In genomic region chr1:133253532-133253866, GRCm38 (mm10) we compare ENCODE assay signal across 14 mouse cellular contexts. TPM values are rescaled to one million over a fixed set of nuclear protein-coding genes. Genes with fewer than 3 reads are reported as not detected.
A peak's percentile ranks its signal among the peaks of the same experiment; 100 is the strongest.
DNase-seq lines count a peak whose midpoint lies in the region; ATAC-seq and TF ChIP-seq lines count a peak whose summit lies in the region.
"Had no signal": no experiment of that assay in that cellular context is flagged by ENCODE, and none has a peak within 500 bp of the region (broad histone marks: within the 10 kb centered on the region; RNA-seq: fewer than 3 reads in every experiment).

No protein-coding gene starts in this region.

- no peak overlapping the region for H3K27ac ChIP-seq in forebrain, embryonic 11.5 days (ENCODE audit: low read depth, low read length)
- no peak overlapping the region for H3K27ac ChIP-seq in forebrain, embryonic 16.5 days (ENCODE audit: low read length)
- H3K27ac ChIP-seq in limb, embryonic 14.5 days (replicated peaks; ENCODE audit: low read depth, low read length) = no peak overlapping the region
- no peak overlapping the region for H3K27ac ChIP-seq in limb, embryonic 10.5 days
- peak overlapping the region; percentile 22; the same call in 1 of the 2 replicates for H3K27ac ChIP-seq in embryonic facial prominence, embryonic 13.5 days
- H3K27ac ChIP-seq in liver, embryonic 12.5 days = peak overlapping the region; percentile 41; the same call in 1 of the 2 replicates
- H3K27ac ChIP-seq: midbrain, embryonic 12.5 days had no signal

- 0 out of 2 replicates have a peak overlapping the region, but pooled peaks have one; percentile 8 for H3K9ac ChIP-seq in forebrain, embryonic 11.5 days (ENCODE audit: low read length)
- H3K9ac ChIP-seq in forebrain, embryonic 16.5 days (replicated peaks; ENCODE audit: low read depth, low read length) = no peak overlapping the region
- no peak overlapping the region for H3K9ac ChIP-seq in limb, embryonic 14.5 days (ENCODE audit: low read depth, low read length, severe bottlenecking)
- no peak overlapping the region for H3K9ac ChIP-seq in embryonic facial prominence, embryonic 13.5 days
- H3K9ac ChIP-seq in liver, embryonic 12.5 days = no peak overlapping the region

- H3K4me2 ChIP-seq in forebrain, embryonic 11.5 days (ENCODE audit: low read depth, low read length, severe bottlenecking) = no peak overlapping the region
- no peak overlapping the region for H3K4me2 ChIP-seq in forebrain, embryonic 16.5 days (ENCODE audit: low read length)
- H3K4me2 ChIP-seq in limb, embryonic 14.5 days (replicated peaks; ENCODE audit: low read depth, low read length, severe bottlenecking) = no peak overlapping the region
- peak overlapping the region; percentile 18; the same call in 1 of the 2 replicates for H3K4me2 ChIP-seq in embryonic facial prominence, embryonic 13.5 days
- H3K4me2 ChIP-seq in liver, embryonic 12.5 days = no peak overlapping the region
- H3K4me2 ChIP-seq: midbrain, embryonic 12.5 days had no signal

- no peaks in the 10 kb centered on the region for H3K27me3 ChIP-seq in forebrain, embryonic 11.5 days (ENCODE audit: control insufficient read depth, insufficient read depth, low read length)
- no peaks in the 10 kb centered on the region for H3K27me3 ChIP-seq in forebrain, embryonic 16.5 days (replicated peaks; ENCODE audit: control insufficient read depth, insufficient read depth, low read length)
- H3K27me3 ChIP-seq in limb, embryonic 14.5 days (ENCODE audit: control insufficient read depth, insufficient read depth, low read length) = no peaks in the 10 kb centered on the region
- peaks cover 52% of the 10 kb centered on the region; the same call in 1 of the 2 replicates for H3K27me3 ChIP-seq in limb, embryonic 10.5 days (ENCODE audit: low read depth, poor library complexity, severe bottlenecking)
- H3K27me3 ChIP-seq in embryonic facial prominence, embryonic 13.5 days = peaks cover 5% of the 10 kb centered on the region; the same call in 1 of the 2 replicates
- peaks cover 40% of the 10 kb centered on the region for H3K27me3 ChIP-seq in liver, embryonic 12.5 days (replicated peaks)
- H3K27me3 ChIP-seq: midbrain, embryonic 12.5 days had no signal

- H3K4me1 ChIP-seq in forebrain, embryonic 11.5 days (replicated peaks; ENCODE audit: control insufficient read depth, insufficient read depth, low read length) = peaks cover 3% of the 10 kb centered on the region; the same call in 1 of the 2 replicates
- peaks cover 24% of the 10 kb centered on the region for H3K4me1 ChIP-seq in forebrain, embryonic 16.5 days (replicated peaks; ENCODE audit: control insufficient read depth, insufficient read depth, low read length)
- H3K4me1 ChIP-seq in limb, embryonic 14.5 days (ENCODE audit: control insufficient read depth, insufficient read depth, low read length) = peaks cover 26% of the 10 kb centered on the region
- H3K4me1 ChIP-seq in limb, embryonic 10.5 days = peaks cover 69% of the 10 kb centered on the region
- H3K4me1 ChIP-seq in embryonic facial prominence, embryonic 13.5 days = peaks cover 69% of the 10 kb centered on the region
- peaks cover 55% of the 10 kb centered on the region for H3K4me1 ChIP-seq in liver, embryonic 12.5 days

- DNase-seq in forebrain, embryonic 11.5 days (ENCODE audit: low spot score) = no peak
- no peak for DNase-seq in limb, embryonic 14.5 days (ENCODE audit: low spot score)
- DNase-seq in limb, embryonic 10.5 days (ENCODE audit: low spot score) = no peak
- no peak for DNase-seq in adrenal gland, postnatal 25 days
- DNase-seq in frontal cortex, adult 2 months (ENCODE audit: extremely low spot score in 1 of 2, low spot score in 1 of 2) = no peak
- DNase-seq: adrenal gland, postnatal 10 days; retina, postnatal 1 day had no signal

- no peaks in the 10 kb centered on the region for H3K9me3 ChIP-seq in forebrain, embryonic 11.5 days (ENCODE audit: control insufficient read depth, low read length)
- H3K9me3 ChIP-seq in forebrain, embryonic 16.5 days (ENCODE audit: control insufficient read depth, low read length) = no peaks in the 10 kb centered on the region
- no peaks in the 10 kb centered on the region for H3K9me3 ChIP-seq in limb, embryonic 14.5 days (ENCODE audit: control insufficient read depth, low read length)
- no peaks in the 10 kb centered on the region for H3K9me3 ChIP-seq in limb, embryonic 10.5 days (replicated peaks)
- no peaks in the 10 kb centered on the region for H3K9me3 ChIP-seq in embryonic facial prominence, embryonic 13.5 days
- no peaks in the 10 kb centered on the region for H3K9me3 ChIP-seq in liver, embryonic 12.5 days (replicated peaks)
- H3K9me3 ChIP-seq: midbrain, embryonic 12.5 days had no signal

- H3K36me3 ChIP-seq in forebrain, embryonic 11.5 days (ENCODE audit: control insufficient read depth, insufficient read depth, low read length) = no peaks in the 10 kb centered on the region
- H3K36me3 ChIP-seq in forebrain, embryonic 16.5 days (ENCODE audit: control insufficient read depth, insufficient read depth) = no peaks in the 10 kb centered on the region
- no peaks in the 10 kb centered on the region for H3K36me3 ChIP-seq in limb, embryonic 14.5 days (ENCODE audit: control insufficient read depth, insufficient read depth, low read length)
- no peaks in the 10 kb centered on the region for H3K36me3 ChIP-seq in limb, embryonic 10.5 days
- H3K36me3 ChIP-seq in embryonic facial prominence, embryonic 13.5 days = no peaks in the 10 kb centered on the region
- no peaks in the 10 kb centered on the region for H3K36me3 ChIP-seq in liver, embryonic 12.5 days

- no peak overlapping the region for H3K4me3 ChIP-seq in forebrain, embryonic 11.5 days (ENCODE audit: low read depth, low read length)
- no peak overlapping the region for H3K4me3 ChIP-seq in forebrain, embryonic 16.5 days (replicated peaks; ENCODE audit: low read length)
- no peak overlapping the region for H3K4me3 ChIP-seq in limb, embryonic 14.5 days (replicated peaks; ENCODE audit: low read length)
- H3K4me3 ChIP-seq in limb, embryonic 10.5 days = no peak overlapping the region
- no peak overlapping the region for H3K4me3 ChIP-seq in embryonic facial prominence, embryonic 13.5 days
- no peak overlapping the region for H3K4me3 ChIP-seq in liver, embryonic 12.5 days
- H3K4me3 ChIP-seq: midbrain, embryonic 12.5 days had no signal

- no peak for ATAC-seq in forebrain, embryonic 11.5 days (replicated peaks; ENCODE audit: low FRiP score)
- no peak for ATAC-seq in forebrain, embryonic 16.5 days
- 0 out of 2 replicates have a peak, but pooled peaks have one; percentile 23 for ATAC-seq in limb, embryonic 14.5 days (ENCODE audit: low FRiP score, low read depth)
- ATAC-seq in embryonic facial prominence, embryonic 13.5 days (ENCODE audit: insufficient number of reproducible peaks, insufficient read depth, low FRiP score, low TSS enrichment, low read depth) = no peak
- no peak for ATAC-seq in liver, embryonic 12.5 days

- no peak for TF ChIP-seq POLR2A in limb, embryonic 14.5 days (IDR thresholded peaks at IDR 0.05; ENCODE audit: borderline replicate concordance, extremely low read depth, insufficient read depth, insufficient read length)

- WGBS in forebrain, embryonic 11.5 days = 55% methylated on average over 1 of the region's 1 CpGs
- 73% methylated on average over 1 of the region's 1 CpGs for WGBS in forebrain, embryonic 16.5 days
- WGBS in limb, embryonic 14.5 days = 65% methylated on average over 1 of the region's 1 CpGs
- 25% methylated on average over 1 of the region's 1 CpGs for WGBS in limb, embryonic 10.5 days
- WGBS in embryonic facial prominence, embryonic 13.5 days = 21% methylated on average over 1 of the region's 1 CpGs
- 50% methylated on average over 1 of the region's 1 CpGs for whole genome bisulfite sequencing in liver, embryonic 12.5 days (ENCODE audit: insufficient replicate concordance)

RNA-seq across cellular contexts. Expression of gene Golt1a, which starts 56.1 kb away (rescaled TPM):
- not detected in 2 replicates for polyA plus RNA-seq in forebrain, embryonic 11.5 days (2014; fragmentation: Nextera tagmentation; extraction: Ambion mirVana)
- not detected in 2 replicates for polyA plus RNA-seq in forebrain, embryonic 16.5 days (2015; fragmentation: Nextera tagmentation; extraction: Ambion mirVana)
- not detected in 2 replicates for polyA plus RNA-seq in limb, embryonic 14.5 days (2012; rRNA removed)
- not detected in 2 replicates for polyA plus RNA-seq in limb, embryonic 14.5 days (2014; fragmentation: Nextera tagmentation; extraction: Ambion mirVana)
- not detected in 2 replicates for polyA plus RNA-seq in limb, embryonic 10.5 days (2016; fragmentation: Nextera tagmentation; extraction: Ambion mirVana)
- polyA plus RNA-seq in embryonic facial prominence, embryonic 13.5 days (2015; fragmentation: Nextera tagmentation; extraction: Ambion mirVana) = not detected in 2 replicates
- 4.4 and 5.8 TPM in 2 replicates for polyA plus RNA-seq in liver, embryonic 12.5 days (2016; fragmentation: Nextera tagmentation; extraction: Ambion mirVana)
- total RNA-seq in adrenal gland, postnatal 25 days (2021) = 0.43 and 1.0 TPM in 2 replicates
- 0.50 and 0.55 TPM in 2 replicates for polyA plus RNA-seq in frontal cortex, adult 2 months (2012; rRNA removed)
- total RNA-seq: common myeloid progenitor, adult 5-6 weeks; gastrocnemius, adult 18-20 months had no signal
- polyA plus RNA-seq: limb, embryonic 11.5 days; midbrain, embryonic 12.5 days had no signal

Comparison
In these comparisons a context has a peak if more than half of its experiments do, and no peak if none do; other contexts are left out.
1. H3K27ac ChIP-seq: peak in embryonic facial prominence, embryonic 13.5 days (single experiment) and liver, embryonic 12.5 days (single experiment); none in forebrain, embryonic 11.5 days (single experiment), forebrain, embryonic 16.5 days (single experiment), limb, embryonic 14.5 days (single experiment) and limb, embryonic 10.5 days (single experiment).